Mouse (Mus musculus) CH12.LX (cell line): ENCODE measurements around the gene Diras2.

Source experiments
- CTCF ChIP-seq, 2 experiments: IDR thresholded peaks in 1 of 2; conservative IDR thresholded peaks in 1 of 2; 2 replicates each; pipeline ENCODE4 v1.5.1; 2011 to 2012; ENCODE audit warnings: low read depth in 2 of 2, low read length in 2 of 2, improper control_type of control experiment in 1 of 2, inconsistent platforms in 1 of 2, mild to moderate bottlenecking in 1 of 2, moderate library complexity in 1 of 2
- EP300 ChIP-seq: IDR thresholded peaks from 2 replicates; pipeline ENCODE4 v1.6.1; 2011; ENCODE audit warnings: low read length, improper control_type of control experiment
- MAFK ChIP-seq: IDR thresholded peaks from 2 replicates; pipeline ENCODE4 v1.6.1; 2011; ENCODE audit warnings: low read length, improper control_type of control experiment; ENCODE audit not compliant: insufficient replicate concordance
- MYC ChIP-seq: IDR thresholded peaks from 2 replicates; pipeline ENCODE4 v1.6.1; 2011; ENCODE audit warnings: low read depth, mild to moderate bottlenecking, improper control_type of control experiment, low read length
- POLR2A ChIP-seq: IDR thresholded peaks from 2 replicates; pipeline ENCODE4 v1.6.1; 2011; ENCODE audit warnings: low read depth, mild to moderate bottlenecking, improper control_type of control experiment, low read length

- TF ChIP-seq POLR2A, result no peak
- no peak for TF ChIP-seq MAFK
- no peak for TF ChIP-seq EP300
- TF ChIP-seq CTCF (conservative IDR thresholded peaks at IDR 0.05 in 1 of 2, IDR thresholded peaks at IDR 0.05 in 1 of 2; ENCODE audit: low read depth in 2 of 2, low read length in 2 of 2), result no peak
- no peak for TF ChIP-seq MYC
Measured at GRCm38 (mm10) chr13:52551275-52551674, 20.2 kb upstream of the Diras2 start.
